Mouse (Mus musculus): Measurements from ENCODE around the gene Hk1. TPM values are rescaled to one million over a fixed set of nuclear protein-coding genes. Genes with fewer than 3 reads are reported as not detected.

Gene Hk1
- 22.1 and 30.7 TPM in 2 replicates for polyA plus RNA-seq (2015; fragmentation: Nextera tagmentation; extraction: Ambion mirVana)

DNA sequence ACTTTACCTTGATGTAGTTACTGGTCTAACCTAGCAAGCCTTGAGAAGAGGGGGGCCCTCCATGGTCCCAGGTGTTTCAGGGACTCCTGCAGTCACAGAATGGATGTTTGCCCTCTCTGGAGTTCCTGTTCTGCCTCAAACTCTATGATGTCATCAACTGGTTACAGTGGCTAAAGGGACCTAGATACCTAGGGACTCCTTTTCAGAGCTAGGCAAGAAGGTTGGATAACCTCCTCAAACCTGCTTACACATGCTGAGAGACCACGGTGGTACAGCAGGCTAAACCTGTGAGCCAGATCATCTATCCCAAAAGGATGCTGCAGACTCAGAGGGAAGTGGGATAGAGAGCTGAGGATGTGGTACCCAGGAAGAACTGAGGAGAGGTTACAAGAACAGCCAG is at the start of gene Hk1:
Gene Hk1 (minus strand): TSS at position 101 of the 400 bp plus-strand sequence.
- Histone ChIP-seq H3K4me3 (ENCODE audit: low read depth, low read length) (no peak within 1 kb of the TSS), H3K27me3 (ENCODE audit: insufficient read depth, low read length) (no peaks in the 10 kb centered on the region), H3K9ac (replicated peaks) (no peak within 1 kb of the TSS), H3K36me3 (replicated peaks; ENCODE audit: insufficient read depth, low read length) (no peaks in the 10 kb centered on the region), H3K4me2 (ENCODE audit: low read depth, low read length) (no peak within 1 kb of the TSS), H3K9me3 (ENCODE audit: low read length) (no peaks in the 10 kb centered on the region), H3K27ac (ENCODE audit: low read depth) (no peak within 1 kb of the TSS), H3K4me1 (ENCODE audit: insufficient read depth) (no peaks in the 10 kb centered on the region)
- TF ChIP-seq EP300 (IDR thresholded peaks at IDR 0.05; ENCODE audit: low read depth) (no peak), CTCF (IDR thresholded peaks at IDR 0.05; ENCODE audit: low read depth) (no peak)
- 66% methylated on average over 1 of the region's 1 CpGs for WGBS (ENCODE audit: insufficient replicate concordance)
- no peak for DNase-seq
- ATAC-seq: no peak

- peaks cover 23% of the 10 kb centered on the region for H3K36me3 ChIP-seq (replicated peaks; ENCODE audit: insufficient read depth, low read length)
- H3K9me3 ChIP-seq (ENCODE audit: low read length): no peaks in the 10 kb centered on the region
- H3K4me2 ChIP-seq (ENCODE audit: low read depth, low read length): no peak overlapping the region
- peaks cover 7% of the 10 kb centered on the region; the same call in 1 of the 2 replicates for H3K4me1 ChIP-seq (ENCODE audit: insufficient read depth)
- no peak overlapping the region for H3K4me3 ChIP-seq (ENCODE audit: low read depth, low read length)
- WGBS (ENCODE audit: insufficient replicate concordance): 48% methylated on average over 9 of the region's 9 CpGs
- no peak overlapping the region for H3K9ac ChIP-seq (replicated peaks)
- H3K27ac ChIP-seq (ENCODE audit: low read depth): peak overlapping the region; percentile 29; the same call in 1 of the 2 replicates
- no peaks in the 10 kb centered on the region for H3K27me3 ChIP-seq (ENCODE audit: insufficient read depth, low read length)
- TF ChIP-seq CTCF (IDR thresholded peaks at IDR 0.05; ENCODE audit: low read depth): no peak
- ATAC-seq (peak; percentile 79), DNase-seq (no peak)
Observed at GRCm38 (mm10) chr10:62425081-62425871, 45.6 kb upstream of the Hk1 start.

- Histone ChIP-seq H3K27me3 (ENCODE audit: insufficient read depth, low read length) (no peaks in the 10 kb centered on the region), H3K4me1 (ENCODE audit: insufficient read depth) (peaks cover 7% of the 10 kb centered on the region; the same call in 1 of the 2 replicates), H3K27ac (ENCODE audit: low read depth) (no peak within 1 kb of the TSS), H3K4me3 (ENCODE audit: low read depth, low read length) (no peak within 1 kb of the TSS), H3K9me3 (ENCODE audit: low read length) (no peaks in the 10 kb centered on the region), H3K9ac (replicated peaks) (no peak within 1 kb of the TSS), H3K36me3 (replicated peaks; ENCODE audit: insufficient read depth, low read length) (no peaks in the 10 kb centered on the region), H3K4me2 (ENCODE audit: low read depth, low read length) (peak within 1 kb of the TSS; percentile 7; the same call in 1 of the 2 replicates)
- peak; percentile 19; the same call in 1 of the 2 replicates for ATAC-seq
- TF ChIP-seq CTCF (IDR thresholded peaks at IDR 0.05; ENCODE audit: low read depth) (no peak), EP300 (IDR thresholded peaks at IDR 0.05; ENCODE audit: low read depth) (no peak)
- 60% methylated on average over 15 of the region's 15 CpGs for WGBS (ENCODE audit: insufficient replicate concordance)
- no peak for DNase-seq
Observed at GRCm38 (mm10) chr10:62422255-62422654, 42.5 kb upstream of the Hk1 start, which contains the start of gene Hkdc1. Hkdc1 (minus strand) TSS chr10:62422491.

- Histone ChIP-seq H3K4me1 (ENCODE audit: insufficient read depth) (peaks cover 7% of the 10 kb centered on the region; the same call in 1 of the 2 replicates), H3K27ac (ENCODE audit: low read depth) (no peak overlapping the region), H3K4me2 (ENCODE audit: low read depth, low read length) (no peak overlapping the region), H3K36me3 (replicated peaks; ENCODE audit: insufficient read depth, low read length) (no peaks in the 10 kb centered on the region), H3K9me3 (ENCODE audit: low read length) (no peaks in the 10 kb centered on the region), H3K9ac (replicated peaks) (no peak overlapping the region), H3K4me3 (ENCODE audit: low read depth, low read length) (no peak overlapping the region), H3K27me3 (ENCODE audit: insufficient read depth, low read length) (no peaks in the 10 kb centered on the region)
- 60% methylated on average over 3 of the region's 3 CpGs for WGBS (ENCODE audit: insufficient replicate concordance)
- no peak for ATAC-seq
- TF ChIP-seq CTCF (IDR thresholded peaks at IDR 0.05; ENCODE audit: low read depth): no peak
- no peak for TF ChIP-seq EP300 (IDR thresholded peaks at IDR 0.05; ENCODE audit: low read depth)
- no peak for DNase-seq
Observed at GRCm38 (mm10) chr10:62421127-62421526, 41.4 kb upstream of the Hk1 start.

DNA sequence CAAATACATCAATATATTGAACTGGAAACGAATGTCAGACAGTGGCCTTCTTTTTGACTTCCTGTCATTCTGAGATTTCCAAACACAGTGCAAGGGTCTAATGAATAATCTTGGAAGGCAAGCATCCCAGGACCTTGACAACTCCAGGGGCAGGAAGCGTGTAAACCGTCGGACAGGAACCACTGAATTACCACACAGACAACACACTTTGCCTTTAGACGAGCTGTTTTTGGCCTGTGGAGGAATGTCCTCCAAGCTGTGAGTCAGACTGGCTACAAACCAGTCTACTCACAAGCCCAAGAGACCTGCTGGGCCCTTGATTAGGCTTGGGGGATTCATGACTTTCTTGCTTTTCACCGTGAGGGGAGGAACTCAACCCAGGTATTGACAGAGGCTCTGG is 40.7 kb upstream of the Hk1 start:
- H3K27ac ChIP-seq (ENCODE audit: low read depth): no peak overlapping the region

GRCm38 (mm10) chr10:62419422-62419821 is 39.7 kb upstream of the Hk1 start:
- Histone ChIP-seq H3K4me2 (ENCODE audit: low read depth, low read length) (no peak overlapping the region), H3K9me3 (ENCODE audit: low read length) (no peaks in the 10 kb centered on the region), H3K27me3 (ENCODE audit: insufficient read depth, low read length) (no peaks in the 10 kb centered on the region), H3K9ac (replicated peaks) (no peak overlapping the region), H3K27ac (ENCODE audit: low read depth) (no peak overlapping the region), H3K4me1 (ENCODE audit: insufficient read depth) (peaks cover 5% of the 10 kb centered on the region; the same call in 1 of the 2 replicates), H3K36me3 (replicated peaks; ENCODE audit: insufficient read depth, low read length) (no peaks in the 10 kb centered on the region), H3K4me3 (ENCODE audit: low read depth, low read length) (no peak overlapping the region)
- ATAC-seq: no peak
- TF ChIP-seq CTCF (IDR thresholded peaks at IDR 0.05; ENCODE audit: low read depth) (no peak), EP300 (IDR thresholded peaks at IDR 0.05; ENCODE audit: low read depth) (no peak)
- DNase-seq: no peak
- WGBS (ENCODE audit: insufficient replicate concordance): 75% methylated on average over 5 of the region's 5 CpGs

More for the DNA sequence above, 40.7 kb upstream of the Hk1 start:
- H3K4me2 ChIP-seq (ENCODE audit: low read depth, low read length): no peak overlapping the region
- H3K9me3 ChIP-seq (ENCODE audit: low read length): no peaks in the 10 kb centered on the region
- no peaks in the 10 kb centered on the region for H3K36me3 ChIP-seq (replicated peaks; ENCODE audit: insufficient read depth, low read length)
- TF ChIP-seq EP300 (IDR thresholded peaks at IDR 0.05; ENCODE audit: low read depth) (no peak), CTCF (IDR thresholded peaks at IDR 0.05; ENCODE audit: low read depth) (no peak)
- no peak overlapping the region for H3K4me3 ChIP-seq (ENCODE audit: low read depth, low read length)
- peaks cover 7% of the 10 kb centered on the region; the same call in 1 of the 2 replicates for H3K4me1 ChIP-seq (ENCODE audit: insufficient read depth)
- WGBS (ENCODE audit: insufficient replicate concordance): 29% methylated on average over 6 of the region's 6 CpGs
- H3K27me3 ChIP-seq (ENCODE audit: insufficient read depth, low read length): no peaks in the 10 kb centered on the region
- ATAC-seq (no peak), DNase-seq (no peak)
- H3K9ac ChIP-seq (replicated peaks): no peak overlapping the region

Measured in liver, postnatal 0 days (tissue).